ENCODE assay signal across 9 mouse cellular contexts in genomic region chr17:35077786-35078233, GRCm38 (mm10). TPM values are rescaled to one million over a fixed set of nuclear protein-coding genes. Genes with fewer than 3 reads are reported as not detected.
DNase-seq lines count a peak whose midpoint lies in the region; ATAC-seq lines count a peak whose summit lies in the region.
"Had no signal": no experiment of that assay in that cellular context is flagged by ENCODE, and none has a peak within 500 bp of the region (broad histone marks: within the 10 kb centered on the region; RNA-seq: fewer than 3 reads in every experiment).

Ly6g6d (minus strand) TSS chr17:35078065.

- peak; percentile 46 for DNase-seq in gastrocnemius, adult 18-20 months (ENCODE audit: low spot score)
- no peak for DNase-seq in gastrocnemius, postnatal 36 days
- peak; percentile 70 for DNase-seq in embryo, embryonic 10.5 days (ENCODE audit: low spot score)
- DNase-seq in heart, postnatal 10 days: peak; percentile 63 to 68
- DNase-seq in kidney, postnatal 36 days: peak; percentile 77 to 81
- peak; percentile 45 for DNase-seq in urinary bladder, adult 2 months (ENCODE audit: low spot score)
- no peak for DNase-seq in T-cell, adult 2 months (ENCODE audit: low spot score)

- intact Hi-C loops in gastrocnemius, postnatal 36 days (cut with DNase I): no loop called here
- intact Hi-C loops in heart, postnatal 10 days (cut with DNase I): loop anchor here (2.0 kb wide), 1 partner anchor 57 kb away; no protein-coding TSS in a partner anchor

- ATAC-seq in megakaryocyte, adult 5-6 weeks (ENCODE audit: poor library complexity, severe bottlenecking): peak; percentile 76; the same call in 1 of the 2 replicates

RNA-seq across cellular contexts. Expression of gene Ly6g6d, which starts in this region (rescaled TPM):
- 1 to 10 TPM in 1 of 2 experiments, not detected in 1; 3.0 TPM for total RNA-seq in gastrocnemius, adult 18-20 months (2021)
- 1 to 10 TPM in 1 of 2 experiments, not detected in 1; 1.8 TPM for total RNA-seq in gastrocnemius, postnatal 36 days (2021)
- 1 to 10 TPM; 1.1 to 1.2 TPM for total RNA-seq in heart, postnatal 10 days (2021)
- total RNA-seq in megakaryocyte, adult 5-6 weeks (2015): not detected in 2 replicates
- not detected in 2 replicates for total RNA-seq in megakaryocyte, adult 5-6 weeks (2017)
- polyA plus RNA-seq in urinary bladder, adult 2 months (2012; rRNA removed): 5.4 and 5.8 TPM in 2 replicates
- total RNA-seq: CH12.LX had no signal

Comparison
In these comparisons a context has a peak if more than half of its experiments do, and no peak if none do; other contexts are left out.
1. DNase-seq: peak in gastrocnemius, adult 18-20 months (single experiment), embryo, embryonic 10.5 days (single experiment), heart, postnatal 10 days (2 of 2), kidney, postnatal 36 days (2 of 2) and urinary bladder, adult 2 months (single experiment); none in gastrocnemius, postnatal 36 days (0 of 2) and T-cell, adult 2 months (single experiment).
2. Peak in ATAC-seq in megakaryocyte, adult 5-6 weeks; RNA of the gene not detected or under 1 TPM.